Mouse (Mus musculus) small intestine, adult 2 months (tissue): ENCODE measurements at regions not wholly inside any gene's neighbourhood (a gene's known extent, or its start where the extent isn't known, plus 50 kb on each side); places are given as distances from the start of the nearest gene placed in this dataset.

ENCODE experiments used
- H3K27ac ChIP-seq: fragments of 200-500 bp; 2 replicates; pipeline ENCODE4 v1.5.1; 2012; ENCODE audit warnings: low read depth, low read length, control low read depth, inconsistent platforms; ENCODE audit not compliant: insufficient read depth
- H3K27me3 ChIP-seq: fragments of 200-500 bp; 2 replicates; pipeline ENCODE4 v1.6.1; 2012; ENCODE audit warnings: mild to moderate bottlenecking, moderate library complexity, low read length, inconsistent platforms; ENCODE audit not compliant: control insufficient read depth, insufficient read depth
- H3K36me3 ChIP-seq: fragments of 200-500 bp; 2 replicates; pipeline ENCODE4 v1.6.1; 2012; ENCODE audit warnings: mild to moderate bottlenecking, low read length, control low read depth, inconsistent platforms; ENCODE audit not compliant: control insufficient read depth, insufficient read depth
- H3K4me1 ChIP-seq: fragments of 200-500 bp; 2 replicates; pipeline ENCODE4 v1.6.1; 2012; ENCODE audit warnings: low read length, inconsistent platforms, mixed read lengths; ENCODE audit not compliant: control insufficient read depth, insufficient read depth, insufficient read length
- H3K4me3 ChIP-seq: fragments of 200-500 bp; 2 replicates; pipeline ENCODE4 v1.5.1; 2012; ENCODE audit warnings: low read depth, mild to moderate bottlenecking, control low read depth, inconsistent platforms, low read length, moderate library complexity
- CTCF ChIP-seq: fragments of 200-500 bp; IDR thresholded peaks from 2 replicates; pipeline ENCODE4 v1.5.1; 2012; ENCODE audit warnings: low read depth, mild to moderate bottlenecking, control low read depth, inconsistent platforms, low read length, moderate library complexity, mixed read lengths; ENCODE audit not compliant: insufficient replicate concordance, insufficient read length; ENCODE audit errors: extremely low read depth
- POLR2A ChIP-seq: fragments of 200-500 bp; IDR thresholded peaks from 2 replicates; pipeline ENCODE4 v1.6.1; 2012; ENCODE audit warnings: low read depth, mild to moderate bottlenecking, control low read depth, inconsistent platforms, low read length, moderate library complexity
- WGBS: fragments of 180-500 bp; shearing (Covaris S2); methylation state at CpG from one replicate; pipeline ENCODE4 v1.1.7; 2018; 5-methylcytosine and 5-hydroxymethylcytosine counted together

DNA sequence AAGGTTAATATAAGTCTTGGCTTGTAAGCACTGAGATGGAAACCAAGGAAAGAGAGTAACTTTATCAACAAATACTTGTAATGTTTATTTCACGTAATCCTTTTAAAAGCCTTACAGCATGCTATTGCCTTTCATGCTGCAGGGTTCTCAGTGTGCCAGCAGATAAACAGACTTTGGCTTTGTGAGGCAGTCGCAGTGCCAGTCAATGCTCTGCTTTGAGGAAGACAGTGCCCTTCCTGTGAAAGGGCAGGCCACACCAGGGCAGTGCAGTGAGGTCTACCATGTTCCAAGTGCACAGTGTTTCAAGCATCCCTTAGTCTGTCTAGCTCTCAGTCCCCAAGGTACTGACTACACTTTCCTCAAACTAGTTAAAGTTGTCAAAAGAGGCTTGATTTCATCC lies 360.6 kb downstream of the Serpinb8 start:
- Histone ChIP-seq H3K27me3 (no peaks in the 10 kb centered on the region), H3K36me3 (no peaks in the 10 kb centered on the region), H3K4me3 (no peak overlapping the region), H3K4me1 (no peaks in the 10 kb centered on the region), H3K27ac (no peak overlapping the region)
- 52% methylated on average over 2 of the region's 2 CpGs for WGBS
- TF ChIP-seq CTCF (no peak), POLR2A (no peak)

DNA sequence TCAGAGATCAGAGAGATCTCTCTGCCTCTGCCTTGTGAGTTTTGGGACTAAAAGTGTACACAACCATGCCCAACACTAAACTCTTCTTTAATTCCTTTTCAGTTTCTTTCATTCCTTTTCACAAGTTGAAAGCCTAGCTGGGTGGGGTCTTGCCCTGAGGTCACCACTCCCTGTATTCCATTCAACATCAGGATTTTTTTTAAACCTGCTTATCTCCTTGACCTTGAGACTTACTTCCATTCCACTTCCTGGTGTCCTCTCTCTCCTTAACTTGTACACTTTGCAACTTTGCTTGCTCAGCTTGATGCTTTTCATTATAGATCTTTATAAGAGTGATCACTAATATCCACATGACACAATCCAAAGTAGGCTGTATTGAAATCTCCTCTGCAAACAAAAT lies 371.2 kb downstream of the Serpinb8 start:
- no peaks in the 10 kb centered on the region for H3K27me3 ChIP-seq
- TF ChIP-seq CTCF (no peak), POLR2A (no peak)
- H3K27ac ChIP-seq: no peak overlapping the region
- no peak overlapping the region for H3K4me3 ChIP-seq
- no peaks in the 10 kb centered on the region for H3K36me3 ChIP-seq
- peaks cover 2% of the 10 kb centered on the region; the same call in 1 of the 2 replicates for H3K4me1 ChIP-seq

DNA sequence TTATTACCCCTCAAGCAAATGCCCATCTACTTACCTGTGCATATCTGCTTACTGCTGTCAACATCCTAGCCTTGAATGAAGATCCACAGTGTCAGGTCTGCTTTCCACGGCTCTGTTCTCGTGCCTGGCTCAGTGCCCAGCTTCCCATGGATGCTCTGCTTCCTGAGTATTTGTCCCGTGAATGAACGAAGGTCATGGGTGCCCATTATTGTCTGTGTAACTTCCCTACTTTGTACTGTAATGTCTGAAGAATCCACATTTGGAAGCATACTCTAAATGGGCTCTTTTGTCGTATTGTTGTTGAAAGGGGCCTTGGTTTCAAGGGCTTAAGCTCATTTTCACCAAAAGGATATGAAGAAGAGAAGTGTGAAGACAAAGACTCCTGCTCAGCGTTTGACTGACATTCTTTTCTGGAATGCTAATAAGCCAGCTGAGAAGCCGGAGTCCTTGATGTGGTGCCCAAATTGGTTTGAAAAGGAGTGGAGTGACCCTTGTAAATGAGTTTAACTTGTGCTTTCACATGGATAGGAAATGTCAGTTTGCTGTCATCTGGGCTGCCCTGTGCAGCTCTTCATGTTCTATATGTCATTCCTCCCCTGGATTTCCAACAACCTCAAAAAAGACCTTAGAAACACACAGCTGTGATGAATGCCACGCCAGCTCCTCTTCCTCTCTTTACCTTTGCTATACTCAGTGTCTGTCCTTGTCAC lies 386.0 kb downstream of the Serpinb8 start:
- TF ChIP-seq CTCF: no peak
- TF ChIP-seq POLR2A: no peak

DNA sequence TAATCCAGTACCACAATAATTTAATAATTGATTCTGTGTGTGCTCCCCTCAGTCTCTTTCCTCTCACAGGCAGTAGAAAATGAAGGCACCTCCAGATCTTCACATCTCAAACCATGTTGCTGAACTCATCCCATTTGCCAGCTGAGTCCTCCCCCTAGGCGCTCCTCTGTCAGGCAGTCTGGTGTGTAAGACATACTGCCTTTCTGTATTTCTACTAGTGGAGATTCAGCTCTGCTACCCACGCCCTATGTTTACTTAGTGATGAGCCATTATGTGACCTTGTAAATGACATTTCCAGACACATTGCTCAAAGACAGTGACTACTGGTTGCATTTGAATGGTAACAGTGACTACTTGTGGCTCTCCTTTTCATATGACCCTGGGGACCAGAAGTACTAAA lies 387.9 kb downstream of the Serpinb8 start:
- H3K27me3 ChIP-seq: no peaks in the 10 kb centered on the region
- WGBS: 62% methylated on average over 2 of the region's 2 CpGs
- no peak overlapping the region for H3K4me3 ChIP-seq
- no peaks in the 10 kb centered on the region for H3K36me3 ChIP-seq
- H3K4me1 ChIP-seq: no peaks in the 10 kb centered on the region
- no peak for TF ChIP-seq POLR2A
- TF ChIP-seq CTCF: no peak
- no peak overlapping the region for H3K27ac ChIP-seq

More for the DNA sequence above, 386.0 kb downstream of the Serpinb8 start:
- H3K4me1 ChIP-seq: no peaks in the 10 kb centered on the region
- no peak overlapping the region for H3K27ac ChIP-seq
- 54% methylated on average over 8 of the region's 8 CpGs for WGBS
- no peaks in the 10 kb centered on the region for H3K27me3 ChIP-seq
- no peaks in the 10 kb centered on the region for H3K36me3 ChIP-seq
- no peak overlapping the region for H3K4me3 ChIP-seq

DNA sequence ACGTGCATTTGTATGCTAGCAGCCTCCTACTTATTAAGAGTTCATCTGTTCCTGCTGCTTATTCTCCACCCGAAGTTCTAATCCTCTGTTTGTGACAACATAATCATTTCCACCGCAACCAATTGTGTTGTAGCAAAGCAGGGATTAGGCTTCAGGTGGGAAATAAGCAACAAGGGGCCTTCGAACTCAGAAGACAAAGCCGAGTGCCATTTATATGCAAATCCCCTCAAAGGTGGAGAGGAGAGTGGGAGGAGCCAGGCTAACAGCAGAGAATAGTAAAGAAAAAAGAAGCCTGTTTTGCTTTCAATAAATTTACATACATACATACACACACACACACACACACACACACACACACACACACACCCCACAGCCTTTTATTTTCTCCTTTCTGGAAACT lies 388.6 kb downstream of the Serpinb8 start:
- TF ChIP-seq POLR2A (no peak), CTCF (no peak)
- H3K4me1 ChIP-seq: no peaks in the 10 kb centered on the region
- no peaks in the 10 kb centered on the region for H3K27me3 ChIP-seq
- WGBS: 53% methylated on average over 5 of the region's 5 CpGs
- H3K27ac ChIP-seq: no peak overlapping the region
- no peak overlapping the region for H3K4me3 ChIP-seq
- no peaks in the 10 kb centered on the region for H3K36me3 ChIP-seq

DNA sequence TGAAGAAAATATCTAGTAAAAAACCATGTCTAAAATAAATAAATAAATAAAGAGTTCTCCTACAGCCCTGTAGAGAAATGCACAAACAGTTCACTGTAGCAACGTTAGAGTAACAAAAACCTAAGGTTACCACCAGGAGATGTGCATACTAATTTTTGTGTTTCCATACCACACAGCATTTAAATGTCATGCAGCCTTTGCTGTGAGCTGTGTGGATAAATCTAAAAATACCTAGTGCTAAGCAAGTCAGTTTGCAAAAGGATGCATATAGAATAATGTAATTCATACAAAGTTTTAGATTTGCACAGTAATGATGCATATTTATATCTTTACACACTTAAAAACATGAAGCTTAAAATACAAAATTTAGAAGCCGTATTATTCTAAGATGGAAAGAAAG lies 395.8 kb downstream of the Serpinb8 start:
- TF ChIP-seq CTCF (no peak), POLR2A (no peak)
- Histone ChIP-seq H3K27ac (no peak overlapping the region), H3K27me3 (no peaks in the 10 kb centered on the region), H3K4me1 (no peaks in the 10 kb centered on the region), H3K4me3 (no peak overlapping the region), H3K36me3 (no peaks in the 10 kb centered on the region)
- WGBS: 86% methylated on average over 2 of the region's 2 CpGs

DNA sequence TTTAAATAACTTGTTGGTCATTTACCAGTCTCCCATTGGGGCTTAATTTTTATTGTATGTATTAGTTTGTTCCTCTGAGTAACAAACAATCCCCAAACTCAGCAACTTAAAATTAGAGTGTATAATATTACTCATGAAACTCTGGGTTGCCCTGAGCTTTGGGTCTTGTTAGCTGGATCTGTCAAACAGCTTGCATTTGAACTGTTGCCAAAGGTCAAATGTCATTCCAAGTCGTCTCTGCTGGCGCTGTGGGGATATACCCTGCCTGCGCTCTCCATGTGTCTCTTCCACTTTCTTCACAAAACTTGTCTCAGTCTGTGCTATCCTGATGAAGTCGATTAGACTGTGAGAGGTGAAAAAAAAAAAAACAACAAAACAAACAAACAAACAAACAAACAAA lies 398.3 kb downstream of the Serpinb8 start:
- TF ChIP-seq POLR2A (no peak), CTCF (no peak)
- Histone ChIP-seq H3K36me3 (no peaks in the 10 kb centered on the region), H3K4me3 (no peak overlapping the region), H3K27ac (no peak overlapping the region), H3K27me3 (no peaks in the 10 kb centered on the region), H3K4me1 (no peaks in the 10 kb centered on the region)
- 60% methylated on average over 4 of the region's 4 CpGs for WGBS
